Mouse (Mus musculus): ENCODE measurements around the gene Creb1.

DNA sequence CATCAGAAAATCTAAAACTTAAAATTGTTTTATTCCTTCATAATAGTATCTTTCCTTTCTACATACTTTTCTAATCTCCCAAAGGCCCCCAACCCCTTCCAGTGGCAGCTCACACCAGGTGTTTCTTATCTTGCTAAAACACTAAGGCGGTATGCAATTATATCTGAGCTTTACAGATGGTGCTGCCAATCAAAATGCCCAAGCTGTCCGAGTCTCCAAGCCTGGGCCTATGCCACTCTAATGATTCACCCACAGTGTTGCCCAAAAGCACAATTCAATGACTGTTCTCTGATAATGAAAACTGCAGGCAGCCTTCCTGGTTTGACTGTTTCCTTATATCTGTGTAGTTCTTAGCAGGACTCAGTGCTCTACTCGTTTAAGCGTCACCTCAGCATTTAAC is 76.7 kb downstream of the Creb1 start:
- TF ChIP-seq CTCF (IDR thresholded peaks at IDR 0.05; ENCODE audit: borderline replicate concordance, insufficient read depth, low read depth, low read length) (no peak), POLR2A (IDR thresholded peaks at IDR 0.05; ENCODE audit: borderline replicate concordance, insufficient read depth, low read length) (no peak)

All from cerebellum, adult 2 months (tissue).